12 mouse cellular contexts compared by ENCODE assay signal in genomic region chr1:167271841-167272240, GRCm38 (mm10). TPM values are rescaled to one million over a fixed set of nuclear protein-coding genes. Genes with fewer than 3 reads are reported as not detected.
DNase-seq lines count a peak whose midpoint lies in the region; ATAC-seq and TF ChIP-seq lines count a peak whose summit lies in the region.
"Had no signal": no experiment of that assay in that cellular context is flagged by ENCODE, and none has a peak within 500 bp of the region (broad histone marks: within the 10 kb centered on the region; RNA-seq: fewer than 3 reads in every experiment).

No protein-coding gene starts in this region.

- no peak for DNase-seq in heart, postnatal 25 days (ENCODE audit: low spot score)
- DNase-seq in left cerebral cortex, postnatal 14 days (ENCODE audit: low spot score in 2 of 2) = no peak
- no peak for DNase-seq in urinary bladder, adult 2 months (ENCODE audit: low spot score)
- DNase-seq: cerebellum, adult 11-12 months; kidney, adult 18-20 months; right cerebral cortex, postnatal 4 days; thymus, postnatal 36 days had no signal

- H3K4me1 ChIP-seq in heart, embryonic 15.5 days (replicated peaks) = peaks cover 64% of the 10 kb centered on the region
- H3K4me1 ChIP-seq in E14TG2a.4 (replicated peaks; ENCODE audit: low read depth, low read length) = peaks cover 96% of the 10 kb centered on the region
- peaks cover 20% of the 10 kb centered on the region for H3K4me1 ChIP-seq in bone marrow, adult 2 months (ENCODE audit: control insufficient read depth, insufficient read depth, low read length)
- peaks cover 53% of the 10 kb centered on the region for H3K4me1 ChIP-seq in lung, embryonic 16.5 days (replicated peaks; ENCODE audit: control insufficient read depth, insufficient read depth, low read length)

- no peak overlapping the region for H3K4me3 ChIP-seq in heart, embryonic 15.5 days
- peak overlapping the region; percentile 62 for H3K4me3 ChIP-seq in E14TG2a.4 (replicated peaks; ENCODE audit: low read length)
- H3K4me3 ChIP-seq in bone marrow, adult 2 months (replicated peaks; ENCODE audit: control insufficient read depth, low read depth, low read length) = no peak overlapping the region
- H3K4me3 ChIP-seq in lung, embryonic 16.5 days (ENCODE audit: low read length) = no peak overlapping the region

- H3K9ac ChIP-seq in heart, embryonic 15.5 days = no peak overlapping the region
- H3K9ac ChIP-seq in lung, embryonic 16.5 days (ENCODE audit: low read length) = no peak overlapping the region

- 32% methylated on average over 8 of the region's 8 CpGs for WGBS in heart, embryonic 15.5 days
- 18% methylated on average over 8 of the region's 8 CpGs for WGBS in bone marrow, adult 2 months
- 34% methylated on average over 8 of the region's 8 CpGs for WGBS in lung, embryonic 16.5 days

- H3K36me3 ChIP-seq in heart, embryonic 15.5 days = no peaks in the 10 kb centered on the region
- H3K36me3 ChIP-seq in E14TG2a.4 (ENCODE audit: insufficient read depth, low read length) = peaks cover 45% of the 10 kb centered on the region
- H3K36me3 ChIP-seq in lung, embryonic 16.5 days (ENCODE audit: control insufficient read depth, insufficient read depth, low read length) = no peaks in the 10 kb centered on the region

- H3K4me2 ChIP-seq in heart, embryonic 15.5 days = peak overlapping the region; percentile 68
- no peak overlapping the region for H3K4me2 ChIP-seq in lung, embryonic 16.5 days (ENCODE audit: low read depth, low read length)

- no peaks in the 10 kb centered on the region for H3K9me3 ChIP-seq in heart, embryonic 15.5 days (replicated peaks)
- H3K9me3 ChIP-seq in E14TG2a.4 (ENCODE audit: low read length) = no peaks in the 10 kb centered on the region
- H3K9me3 ChIP-seq in lung, embryonic 16.5 days (ENCODE audit: control insufficient read depth, low read length) = no peaks in the 10 kb centered on the region

- no peak for TF ChIP-seq POLR2A in bone marrow, adult 2 months (IDR thresholded peaks at IDR 0.05; ENCODE audit: borderline replicate concordance, control insufficient read depth, low read depth, low read length)

- H3K27me3 ChIP-seq in heart, embryonic 15.5 days = no peaks in the 10 kb centered on the region
- no peaks in the 10 kb centered on the region for H3K27me3 ChIP-seq in E14TG2a.4 (ENCODE audit: insufficient read depth, low read length)
- H3K27me3 ChIP-seq in lung, embryonic 16.5 days (ENCODE audit: control insufficient read depth, insufficient read depth, low read depth, low read length) = no peaks in the 10 kb centered on the region

- intact Hi-C loops in heart, postnatal 25 days (cut with DNase I) = no loop called here
- intact Hi-C loops in left cerebral cortex, postnatal 14 days (cut with DNase I) = no loop called here

- no peak for TF ChIP-seq CTCF in E14TG2a.4 (conservative IDR thresholded peaks at IDR 0.05; ENCODE audit: low read length)
- TF ChIP-seq CTCF in bone marrow, adult 2 months (IDR thresholded peaks at IDR 0.05; ENCODE audit: control insufficient read depth, insufficient read depth, low read length) = no peak

- peak overlapping the region; percentile 96 for H3K27ac ChIP-seq in heart, embryonic 15.5 days
- peak overlapping the region; percentile 46 for H3K27ac ChIP-seq in bone marrow, adult 2 months (ENCODE audit: control insufficient read depth, insufficient read depth, low read depth, low read length, poor library complexity)
- H3K27ac ChIP-seq in lung, embryonic 16.5 days (ENCODE audit: low read length) = peak overlapping the region; percentile 59

- no peak for ATAC-seq in heart, embryonic 15.5 days (replicated peaks; ENCODE audit: insufficient number of reproducible peaks, insufficient read depth, low FRiP score, low read depth)
- no peak; the same call in 1 of the 2 replicates for ATAC-seq in lung, embryonic 16.5 days (ENCODE audit: low read depth)
- no peak for ATAC-seq in cerebellum, adult (ENCODE audit: insufficient number of reproducible peaks, low FRiP score, low TSS enrichment)

RNA-seq across cellular contexts. Expression of gene Uck2, which starts 13.3 kb away (rescaled TPM):
- 42.3 and 57.7 TPM in 2 replicates for polyA plus RNA-seq in heart, embryonic 15.5 days (2015; fragmentation: Nextera tagmentation; extraction: Ambion mirVana)
- 10 to 100 TPM; 54.7 to 59.7 TPM for total RNA-seq in heart, postnatal 25 days (2021)
- 25.8 and 42.3 TPM in 2 replicates for polyA plus RNA-seq in bone marrow, adult 2 months (2011; ENCODE audit: insufficient read depth, insufficient read length, low replicate concordance, missing spikeins)
- 65.9 and 70.8 TPM in 2 replicates for polyA plus RNA-seq in lung, embryonic 16.5 days (2015; fragmentation: Nextera tagmentation; extraction: Ambion mirVana)
- total RNA-seq in left cerebral cortex, postnatal 14 days (2021) = 10 to 100 TPM; 74.1 to 81.2 TPM
- polyA plus RNA-seq in urinary bladder, adult 2 months (2012; rRNA removed) = 12.0 and 19.0 TPM in 2 replicates

RNA-seq across cellular contexts. Expression of gene Tmco1, which starts 36.3 kb away (rescaled TPM):
- 77.2 and 81.9 TPM in 2 replicates for polyA plus RNA-seq in heart, embryonic 15.5 days (2015; fragmentation: Nextera tagmentation; extraction: Ambion mirVana)
- 10 to 100 TPM; 87.3 to 94.7 TPM for total RNA-seq in heart, postnatal 25 days (2021)
- 26.4 and 29.7 TPM in 2 replicates for polyA plus RNA-seq in bone marrow, adult 2 months (2011; ENCODE audit: insufficient read depth, insufficient read length, low replicate concordance, missing spikeins)
- 123 and 125 TPM in 2 replicates for polyA plus RNA-seq in lung, embryonic 16.5 days (2015; fragmentation: Nextera tagmentation; extraction: Ambion mirVana)
- total RNA-seq in left cerebral cortex, postnatal 14 days (2021) = 10 to 100 TPM; 44.0 to 46.4 TPM
- polyA plus RNA-seq in urinary bladder, adult 2 months (2012; rRNA removed) = 120 and 134 TPM in 2 replicates

Comparison
In these comparisons a context has a peak if more than half of its experiments do, and no peak if none do; other contexts are left out.
1. H3K27ac ChIP-seq: peak in every context shown above with its lines; median percentile 96 in heart, embryonic 15.5 days; 59 in lung, embryonic 16.5 days; 46 in bone marrow, adult 2 months.